Mouse (Mus musculus) stomach, embryonic 15.5 days (tissue): ENCODE measurements around the gene Srsf10. TPM values are rescaled to one million over a fixed set of nuclear protein-coding genes. Genes with fewer than 3 reads are reported as not detected.

Experiments
- ATAC-seq: fragments of 200-750 bp; cut with Nextera tagmentation; 2 replicates; pipeline ENCODE4 v1.8.0; 2017; ENCODE audit warnings: low read depth, moderate number of reproducible peaks, moderate TSS enrichment; ENCODE audit not compliant: insufficient read depth, low FRiP score
- H3K27ac ChIP-seq: fragments of 300-500 bp; sonication (generic); 2 replicates; pipeline ENCODE4 v1.5.1; 2015; ENCODE audit warnings: mild to moderate bottlenecking, inconsistent platforms
- H3K27me3 ChIP-seq: fragments of 300-500 bp; sonication (generic); replicated peaks from 2 replicates; pipeline ENCODE4 v1.6.1; 2015; ENCODE audit warnings: inconsistent platforms
- H3K36me3 ChIP-seq: fragments of 300-500 bp; sonication (generic); 2 replicates; pipeline ENCODE4 v1.6.1; 2015; ENCODE audit warnings: inconsistent platforms
- H3K4me1 ChIP-seq: fragments of 300-500 bp; sonication (generic); 2 replicates; pipeline ENCODE4 v1.6.1; 2015; ENCODE audit warnings: inconsistent platforms
- H3K4me2 ChIP-seq: fragments of 300-500 bp; sonication (generic); 2 replicates; pipeline ENCODE4 v1.6.1; 2015; ENCODE audit warnings: mild to moderate bottlenecking, inconsistent platforms
- H3K4me3 ChIP-seq: fragments of 300-500 bp; sonication (generic); replicated peaks from 2 replicates; pipeline ENCODE4 v1.5.1; 2015; ENCODE audit warnings: inconsistent platforms
- H3K9ac ChIP-seq: fragments of 300-500 bp; sonication (generic); 2 replicates; pipeline ENCODE4 v1.6.1; 2015; ENCODE audit warnings: inconsistent platforms
- H3K9me3 ChIP-seq: fragments of 300-500 bp; sonication (generic); 2 replicates; pipeline ENCODE4 v1.6.1; 2016; ENCODE audit warnings: inconsistent platforms
- WGBS: fragments of 180-500 bp; shearing (Covaris S2); methylation state at CpG from one replicate; pipeline ENCODE4 v1.1.7; 2015; 5-methylcytosine and 5-hydroxymethylcytosine counted together
- polyA plus RNA-seq: library from polyadenylated mRNA; unstranded; fragments of >200 nt; fragmentation: Nextera tagmentation; extraction: Ambion mirVana; gene quantifications from 2 replicates; pipeline ENCODE4 v1.2.1, GENCODE M21; 2015

Gene Srsf10
- polyA plus RNA-seq, 1 experiment from 2014 or later: 204 TPM

DNA sequence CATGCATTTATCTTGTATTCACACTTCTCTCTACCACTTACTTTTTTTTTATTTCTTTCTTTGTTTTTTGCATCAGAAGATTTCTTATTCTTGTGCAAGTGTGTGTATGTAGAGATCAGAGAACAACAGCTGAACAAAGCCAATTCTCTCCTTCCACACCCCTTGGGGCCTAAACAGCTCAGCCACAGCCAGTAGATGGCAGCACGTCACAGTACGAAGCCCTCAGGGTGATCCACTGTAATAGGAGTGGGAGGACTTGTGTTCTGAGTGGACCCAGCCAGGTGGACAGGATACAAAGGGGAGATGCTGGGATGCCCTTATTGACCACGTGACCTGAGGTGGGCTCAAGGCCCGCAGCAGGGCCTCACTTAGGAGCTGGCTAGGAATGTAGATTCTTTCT is 34.3 kb downstream of the Srsf10 start:
- WGBS: 6% methylated on average over 4 of the region's 4 CpGs
- Histone ChIP-seq H3K36me3 (no peaks in the 10 kb centered on the region), H3K4me2 (no peak overlapping the region), H3K27ac (no peak overlapping the region), H3K9me3 (no peaks in the 10 kb centered on the region), H3K9ac (no peak overlapping the region), H3K4me1 (no peaks in the 10 kb centered on the region), H3K4me3 (no peak overlapping the region), H3K27me3 (no peaks in the 10 kb centered on the region)
- peak; percentile 82; the same call in 1 of the 2 replicates for ATAC-seq

DNA sequence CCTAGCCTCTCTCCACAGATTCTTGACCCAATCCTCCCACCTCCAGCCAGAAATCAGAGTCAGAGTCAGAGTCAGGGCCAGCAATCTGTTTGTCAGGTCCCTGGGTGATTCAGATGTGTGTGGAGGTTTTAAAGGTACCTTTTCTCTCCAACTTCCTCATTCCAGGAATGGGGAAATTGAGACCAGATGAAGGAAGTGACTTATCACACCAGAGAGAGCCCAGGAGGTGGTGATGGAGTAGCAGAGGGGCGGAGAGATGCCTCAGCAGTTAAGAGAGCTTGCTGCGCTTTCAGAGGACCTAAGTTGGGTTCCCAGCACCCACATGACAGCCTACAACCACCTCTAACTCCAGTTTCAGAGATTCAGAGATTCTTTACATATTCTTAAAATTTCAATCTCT is 36.0 kb downstream of the Srsf10 start:
- WGBS: 75% methylated on average over 2 of the region's 2 CpGs
- Histone ChIP-seq H3K4me1 (no peaks in the 10 kb centered on the region), H3K9me3 (no peaks in the 10 kb centered on the region), H3K36me3 (no peaks in the 10 kb centered on the region), H3K27ac (no peak overlapping the region), H3K9ac (no peak overlapping the region), H3K27me3 (no peaks in the 10 kb centered on the region), H3K4me2 (no peak overlapping the region), H3K4me3 (no peak overlapping the region)
- ATAC-seq: no peak

DNA sequence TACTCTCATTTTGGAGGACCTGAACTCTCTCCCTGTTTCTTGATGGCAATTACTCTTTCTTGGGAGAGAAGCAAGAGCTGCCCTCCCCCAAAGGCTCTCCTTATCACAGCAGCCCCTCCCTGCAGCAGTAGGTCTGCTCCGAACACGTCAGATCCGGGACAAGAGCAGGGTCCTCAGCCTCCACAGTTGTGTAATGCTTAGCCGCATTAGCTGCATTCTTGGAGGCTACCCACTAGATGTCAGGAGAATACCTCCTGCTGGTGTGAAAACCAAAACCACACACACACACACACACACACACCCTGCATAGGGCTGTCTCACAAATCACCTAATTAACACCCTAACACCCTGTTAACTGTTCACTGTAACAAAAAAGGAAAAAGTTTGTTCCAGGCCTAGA is 37.3 kb downstream of the Srsf10 start:
- no peak for ATAC-seq
- Histone ChIP-seq H3K9ac (no peak overlapping the region), H3K4me1 (no peaks in the 10 kb centered on the region), H3K27me3 (no peaks in the 10 kb centered on the region), H3K27ac (no peak overlapping the region), H3K9me3 (no peaks in the 10 kb centered on the region), H3K36me3 (no peaks in the 10 kb centered on the region), H3K4me3 (no peak overlapping the region), H3K4me2 (no peak overlapping the region)
- WGBS: 35% methylated on average over 4 of the region's 4 CpGs

DNA sequence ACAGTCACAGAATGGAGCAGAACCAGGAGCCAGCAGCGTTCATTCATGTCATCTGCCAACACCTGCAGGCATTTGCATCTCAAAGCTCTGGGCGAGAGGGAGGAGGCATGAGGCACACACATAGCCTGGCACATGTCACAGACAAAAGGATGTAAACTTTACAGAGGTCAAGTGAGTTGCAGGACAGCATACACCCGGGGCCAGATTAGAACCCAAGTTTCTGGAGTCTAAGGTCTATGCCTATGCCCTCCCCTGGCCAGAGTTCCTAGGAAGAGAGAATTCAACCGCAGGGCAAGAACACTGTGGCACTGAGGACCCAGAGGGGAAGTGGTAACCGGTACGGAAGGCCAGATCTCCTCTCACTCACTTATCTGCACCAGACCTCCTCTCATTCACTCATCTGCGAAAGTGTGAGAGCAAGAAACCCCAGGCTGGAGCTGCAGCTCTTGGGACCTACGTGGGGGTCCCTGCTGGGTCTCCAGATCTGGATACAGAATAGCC is 39.6 kb downstream of the Srsf10 start, which contains the start of gene Cnr2:
TSS of gene Cnr2 (plus strand) at position 324 of the 501 bp plus-strand sequence.
- ATAC-seq: no peak
- H3K4me1 ChIP-seq: no peaks in the 10 kb centered on the region
- no peaks in the 10 kb centered on the region for H3K36me3 ChIP-seq
- H3K9ac ChIP-seq: no peak within 1 kb of the TSS
- H3K4me2 ChIP-seq: no peak within 1 kb of the TSS
- 54% methylated on average over 8 of the region's 8 CpGs for WGBS
- H3K27me3 ChIP-seq: no peaks in the 10 kb centered on the region
- no peak within 1 kb of the TSS for H3K4me3 ChIP-seq
- H3K27ac ChIP-seq: no peak within 1 kb of the TSS
- H3K9me3 ChIP-seq: no peaks in the 10 kb centered on the region

DNA sequence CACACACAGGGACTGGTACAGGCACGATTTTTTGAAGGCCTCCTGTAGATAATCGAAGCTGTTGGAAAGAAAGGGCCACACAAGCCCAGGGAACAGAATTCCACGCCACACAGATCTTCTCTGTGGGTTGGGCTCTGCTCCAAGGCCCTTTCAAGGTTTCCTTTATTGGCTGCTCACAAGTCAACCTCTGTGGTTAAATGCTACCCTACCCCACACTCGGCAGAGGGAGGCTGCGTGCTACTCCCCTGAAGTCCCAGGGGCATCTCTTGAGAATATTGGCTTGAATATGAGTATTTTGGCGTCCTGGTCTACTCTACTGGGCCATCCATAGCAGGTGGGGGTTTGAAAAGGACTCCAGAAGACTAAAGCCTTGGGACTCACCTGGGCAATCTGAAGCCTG is 40.6 kb downstream of the Srsf10 start:
- 69% methylated on average over 6 of the region's 6 CpGs for WGBS
- no peaks in the 10 kb centered on the region for H3K4me1 ChIP-seq
- H3K27ac ChIP-seq: no peak overlapping the region
- no peaks in the 10 kb centered on the region for H3K36me3 ChIP-seq
- H3K4me3 ChIP-seq: no peak overlapping the region
- no peak overlapping the region for H3K9ac ChIP-seq
- ATAC-seq: no peak
- no peaks in the 10 kb centered on the region for H3K9me3 ChIP-seq
- no peak overlapping the region for H3K4me2 ChIP-seq
- no peaks in the 10 kb centered on the region for H3K27me3 ChIP-seq

DNA sequence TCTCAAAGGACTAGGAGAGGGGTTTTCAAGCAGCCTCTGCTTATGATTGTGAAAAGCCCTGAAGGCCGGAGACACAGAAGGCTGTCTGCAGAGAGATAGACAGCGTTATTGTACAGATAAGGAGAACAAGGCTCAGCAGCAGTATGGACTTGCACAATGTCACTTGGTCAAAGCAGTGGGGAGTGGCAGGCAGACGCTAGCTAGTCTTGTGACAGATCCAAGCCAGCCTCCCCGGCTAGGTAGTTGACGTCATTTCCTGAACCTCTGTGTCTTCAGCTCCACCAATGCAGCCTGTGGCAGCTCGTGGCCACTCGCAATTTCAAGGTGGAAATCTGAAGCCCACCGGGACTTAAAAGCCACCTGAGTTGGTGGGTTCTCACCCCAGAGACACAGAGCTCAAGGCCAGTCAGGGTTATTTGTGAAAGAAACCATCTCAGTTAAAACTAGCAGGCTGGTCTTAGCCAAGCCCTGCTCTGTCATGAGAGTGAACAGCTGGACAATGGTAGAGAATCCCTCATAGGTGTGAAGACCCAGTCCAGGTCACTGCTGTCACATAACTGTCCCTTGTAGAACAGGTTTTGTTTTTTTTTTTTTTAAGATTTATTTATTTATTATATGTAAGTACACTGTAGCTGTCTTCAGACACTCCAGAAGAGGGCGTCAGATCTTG is 43.0 kb downstream of the Srsf10 start:
- Histone ChIP-seq H3K4me3 (no peak overlapping the region), H3K9me3 (no peaks in the 10 kb centered on the region), H3K27me3 (no peaks in the 10 kb centered on the region), H3K4me2 (no peak overlapping the region), H3K27ac (no peak overlapping the region), H3K4me1 (no peaks in the 10 kb centered on the region), H3K9ac (no peak overlapping the region), H3K36me3 (no peaks in the 10 kb centered on the region)
- WGBS: 60% methylated on average over 9 of the region's 9 CpGs
- peak; percentile 70 for ATAC-seq

DNA sequence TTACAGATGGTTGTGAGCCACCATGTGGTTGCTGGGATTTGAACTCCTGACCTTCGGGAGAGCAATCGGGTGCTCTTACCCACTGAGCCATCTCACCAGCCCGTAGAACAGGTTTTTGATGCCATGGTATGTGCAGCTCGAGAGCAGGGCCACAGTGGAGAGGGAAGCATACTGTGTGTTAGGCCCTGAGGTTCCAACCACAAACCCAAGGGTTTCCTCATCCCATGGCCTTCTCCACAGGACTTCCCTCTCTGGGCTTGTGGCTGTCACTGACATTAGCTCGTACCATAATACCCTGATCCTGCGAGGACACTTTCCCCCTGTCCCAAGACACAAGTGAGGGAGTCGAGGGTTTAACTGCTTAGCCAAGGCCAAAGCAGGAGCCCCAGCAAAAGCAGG is 43.5 kb downstream of the Srsf10 start:
- no peak for ATAC-seq
- no peaks in the 10 kb centered on the region for H3K36me3 ChIP-seq
- H3K27ac ChIP-seq: no peak overlapping the region
- 77% methylated on average over 7 of the region's 7 CpGs for WGBS
- H3K9ac ChIP-seq: no peak overlapping the region
- no peaks in the 10 kb centered on the region for H3K27me3 ChIP-seq
- H3K4me2 ChIP-seq: no peak overlapping the region
- H3K9me3 ChIP-seq: no peaks in the 10 kb centered on the region
- H3K4me1 ChIP-seq: no peaks in the 10 kb centered on the region
- no peak overlapping the region for H3K4me3 ChIP-seq

DNA sequence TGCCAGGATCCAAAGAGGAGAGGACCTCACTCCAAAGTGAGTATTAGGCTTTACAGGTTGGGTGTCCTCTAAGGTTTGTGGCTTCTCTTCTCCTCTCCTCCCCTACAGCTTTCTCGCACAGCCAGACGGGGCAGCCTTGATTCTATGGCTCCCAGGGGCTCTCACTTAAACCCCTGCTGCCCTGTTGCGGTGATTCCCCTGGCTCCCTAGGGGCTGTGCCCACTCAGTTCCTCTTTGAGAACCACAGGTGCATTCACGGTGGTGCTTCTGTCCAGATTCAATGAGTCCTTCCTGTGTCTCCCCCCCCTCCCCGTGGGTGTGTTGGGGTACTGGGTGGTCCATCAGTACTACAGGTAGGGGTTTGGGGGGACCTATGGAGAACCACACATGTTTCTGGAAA is 44.5 kb downstream of the Srsf10 start:
- no peaks in the 10 kb centered on the region for H3K36me3 ChIP-seq
- 77% methylated on average over 5 of the region's 5 CpGs for WGBS
- H3K9me3 ChIP-seq: no peaks in the 10 kb centered on the region
- H3K9ac ChIP-seq: no peak overlapping the region
- no peak overlapping the region for H3K4me2 ChIP-seq
- H3K27ac ChIP-seq: no peak overlapping the region
- no peaks in the 10 kb centered on the region for H3K27me3 ChIP-seq
- H3K4me3 ChIP-seq: no peak overlapping the region
- no peak for ATAC-seq
- no peaks in the 10 kb centered on the region for H3K4me1 ChIP-seq

DNA sequence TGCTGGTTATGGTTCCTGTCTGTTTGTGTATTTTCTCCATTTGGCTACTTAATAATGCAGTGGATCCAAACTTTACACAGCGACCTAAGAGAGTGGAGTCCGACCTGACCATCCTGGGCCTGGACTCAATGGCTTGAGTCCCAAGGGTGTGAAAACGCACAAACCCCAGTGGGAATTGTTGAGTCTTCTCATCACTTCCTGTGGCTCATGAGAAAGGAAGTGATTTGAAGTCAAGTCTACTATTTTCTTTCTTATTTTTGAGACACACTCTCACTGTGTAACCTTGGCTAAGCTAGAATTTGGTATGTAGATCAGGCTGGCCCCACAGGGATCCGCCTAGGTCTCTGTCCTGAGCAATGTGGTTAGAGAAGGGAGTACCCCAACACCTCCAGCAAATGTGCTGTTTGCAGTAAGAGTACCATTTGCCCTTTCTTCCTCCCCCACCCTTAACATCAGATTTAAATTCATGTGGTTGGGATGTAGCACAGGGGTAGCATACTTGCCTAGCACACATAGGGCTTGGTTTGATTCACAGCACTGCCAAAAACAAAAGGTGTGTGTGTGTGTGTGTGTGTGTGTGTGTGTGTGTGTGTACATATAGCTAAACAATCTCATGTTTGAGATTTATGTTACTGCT is 47.2 kb downstream of the Srsf10 start:
- Histone ChIP-seq H3K9ac (no peak overlapping the region), H3K36me3 (no peaks in the 10 kb centered on the region), H3K9me3 (no peaks in the 10 kb centered on the region), H3K4me2 (no peak overlapping the region), H3K27ac (no peak overlapping the region), H3K4me3 (no peak overlapping the region), H3K4me1 (no peaks in the 10 kb centered on the region), H3K27me3 (no peaks in the 10 kb centered on the region)
- WGBS: 84% methylated on average over 4 of the region's 4 CpGs
- ATAC-seq: no peak

DNA sequence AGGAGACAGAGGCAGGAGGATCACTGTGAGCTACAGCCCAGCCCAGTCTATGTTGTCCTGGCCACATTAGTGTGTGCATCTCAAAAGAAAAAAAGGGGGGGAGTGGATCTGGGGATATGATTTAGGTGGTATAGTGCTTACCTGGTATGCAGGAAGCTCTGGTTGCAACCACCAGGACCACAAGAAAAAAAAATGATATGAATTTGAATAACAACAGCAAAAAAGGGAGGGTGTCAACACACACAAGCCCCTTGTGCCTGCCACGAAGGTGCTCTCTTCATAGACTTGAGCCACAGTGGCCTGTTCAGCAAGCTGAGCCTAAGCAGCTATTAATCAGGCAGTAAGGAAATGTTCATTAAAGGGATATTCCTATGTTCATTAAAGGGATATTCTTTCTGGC is 49.3 kb downstream of the Srsf10 start:
- no peak for ATAC-seq
- Histone ChIP-seq H3K4me1 (no peaks in the 10 kb centered on the region), H3K4me2 (no peak overlapping the region), H3K9ac (no peak overlapping the region), H3K36me3 (no peaks in the 10 kb centered on the region), H3K27ac (no peak overlapping the region), H3K27me3 (no peaks in the 10 kb centered on the region), H3K9me3 (no peaks in the 10 kb centered on the region), H3K4me3 (no peak overlapping the region)
- 50% methylated on average over 1 of the region's 1 CpGs for WGBS

DNA sequence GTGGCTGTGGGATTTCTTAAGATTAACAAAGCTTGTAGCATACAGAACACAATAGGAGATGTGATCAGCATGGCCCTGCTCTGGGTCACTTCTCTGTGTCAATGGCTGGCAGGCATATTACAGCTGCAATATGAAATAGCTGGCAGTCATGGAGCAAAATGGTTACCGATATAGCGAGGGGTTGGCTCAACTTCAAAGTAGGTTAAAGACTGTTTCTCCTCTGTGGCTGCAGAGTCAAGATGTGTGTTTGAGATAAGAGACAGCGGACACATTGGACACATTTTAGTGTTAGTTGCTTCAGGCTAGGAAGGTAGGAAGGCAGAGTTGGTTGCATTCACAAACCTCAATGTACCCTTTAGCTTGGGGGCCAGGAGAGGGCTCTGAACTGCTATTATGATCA is 51.1 kb downstream of the Srsf10 start:
- no peak for ATAC-seq
- H3K9ac ChIP-seq: no peak overlapping the region
- no peak overlapping the region for H3K4me3 ChIP-seq
- H3K27me3 ChIP-seq: no peaks in the 10 kb centered on the region
- no peaks in the 10 kb centered on the region for H3K4me1 ChIP-seq
- H3K36me3 ChIP-seq: no peaks in the 10 kb centered on the region
- H3K9me3 ChIP-seq: no peaks in the 10 kb centered on the region
- no peak overlapping the region for H3K4me2 ChIP-seq
- H3K27ac ChIP-seq: no peak overlapping the region
- 75% methylated on average over 3 of the region's 3 CpGs for WGBS

DNA sequence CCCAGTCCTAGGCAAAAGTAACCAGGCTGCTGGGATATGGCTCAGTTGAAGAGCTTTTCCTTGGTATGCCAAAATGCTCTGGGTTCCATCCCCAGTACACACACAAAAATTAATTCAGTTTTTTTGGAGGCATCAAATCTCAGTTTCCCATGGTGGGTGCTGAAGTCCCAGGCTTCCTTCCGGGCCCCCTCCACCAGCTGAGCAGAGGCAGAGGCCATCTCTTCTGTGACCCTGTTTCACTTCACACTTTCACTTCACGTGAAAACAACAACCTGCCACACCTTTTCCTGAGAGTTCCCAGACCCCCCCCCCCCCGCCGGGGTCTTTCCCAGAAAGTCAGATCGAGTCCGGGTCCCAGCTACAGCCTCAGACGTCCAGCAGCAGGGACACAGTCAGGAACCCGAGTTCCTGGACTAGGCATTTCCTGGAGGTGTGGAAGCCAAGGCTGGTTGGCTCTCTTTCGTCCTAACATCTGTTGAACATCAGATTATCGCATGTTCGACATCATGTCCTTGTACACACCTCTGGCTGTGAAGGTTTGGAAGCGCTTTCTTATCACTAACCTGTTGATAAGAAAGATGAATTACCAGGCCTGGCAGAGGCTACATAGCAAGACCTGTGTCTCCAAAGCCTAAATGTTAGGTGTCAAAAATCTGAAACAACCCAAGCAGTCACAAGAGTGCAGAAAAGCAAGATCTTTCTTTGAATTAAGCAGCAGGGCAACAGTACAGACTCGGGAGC is 53.9 kb downstream of the Srsf10 start:
- ATAC-seq: no peak
- H3K27me3 ChIP-seq: no peaks in the 10 kb centered on the region
- no peaks in the 10 kb centered on the region for H3K36me3 ChIP-seq
- H3K9me3 ChIP-seq: no peaks in the 10 kb centered on the region
- H3K4me2 ChIP-seq: no peak overlapping the region
- H3K4me1 ChIP-seq: no peaks in the 10 kb centered on the region
- WGBS: 32% methylated on average over 13 of the region's 13 CpGs
- H3K4me3 ChIP-seq: no peak overlapping the region
- no peak overlapping the region for H3K9ac ChIP-seq
- H3K27ac ChIP-seq: no peak overlapping the region
